Mouse (Mus musculus): ENCODE results near the gene H2-K1.

DNA sequence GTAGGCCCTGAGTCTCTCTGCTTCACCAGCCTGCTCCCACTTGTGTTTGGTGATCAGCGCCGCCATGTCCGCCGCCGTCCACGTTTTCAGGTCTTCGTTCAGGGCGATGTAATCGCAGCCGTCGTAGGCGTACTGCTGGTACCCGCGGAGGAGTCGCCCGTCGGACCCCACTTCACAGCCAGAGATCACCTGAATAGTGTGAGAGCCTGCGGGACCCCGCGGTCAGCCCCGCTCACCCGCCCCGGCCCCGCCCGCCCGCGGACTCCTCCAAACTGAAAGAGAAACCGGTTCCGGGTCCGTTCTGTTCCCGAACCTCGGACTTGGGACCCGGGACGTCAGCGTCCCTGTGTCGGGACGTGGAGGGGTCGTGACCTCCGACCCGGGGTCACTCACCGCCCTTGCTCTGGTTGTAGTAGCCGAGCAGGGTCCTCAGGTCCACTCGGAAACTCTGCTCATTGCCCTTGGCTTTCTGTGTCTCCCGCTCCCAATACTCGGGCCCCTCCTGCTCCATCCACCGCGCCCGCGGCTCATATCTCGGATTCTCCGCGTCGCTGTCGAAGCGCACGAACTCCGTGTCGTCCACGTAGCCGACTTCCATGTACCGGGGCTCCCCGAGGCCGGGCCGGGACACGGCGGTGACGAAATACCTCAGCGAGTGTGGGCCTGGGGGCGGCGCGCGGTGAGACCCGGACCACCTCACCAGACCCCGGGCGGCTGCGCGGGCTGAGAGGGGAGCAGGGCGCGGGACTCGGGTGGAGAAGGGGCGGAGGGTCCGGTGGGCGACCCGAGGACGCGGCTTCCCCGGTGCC is 602 bp downstream of the H2-K1 start:
- TF ChIP-seq CTCF (IDR thresholded peaks at IDR 0.05; ENCODE audit: low read depth) (no peak), EP300 (optimal IDR thresholded peaks at IDR 0.05) (no peak)
